Mouse (Mus musculus) urinary bladder, postnatal 25 days (tissue): Measurements from ENCODE around the gene Aldh1a1.
A peak's percentile ranks its signal among the peaks of the same experiment; 100 is the strongest.
"Not testable (repeated sequence)": the region's sequence is repeated elsewhere in the genome, so short reads cannot be mapped to it uniquely, and the experiment has no call there.

Experiments
- DNase-seq: peaks from one replicate; pipeline ENCODE4 v3.0.0; 2022; ENCODE audit warnings: low spot score

Aldh1a1 gene

GRCm38 (mm10) chr19:20555365-20555764, 62.9 kb downstream of the Aldh1a1 start:
- no peak for DNase-seq

GRCm38 (mm10) chr19:20557211-20557610, 64.7 kb downstream of the Aldh1a1 start:
- no peak for DNase-seq

- DNase-seq = no peak
Observed at GRCm38 (mm10) chr19:20558069-20558468, 65.6 kb downstream of the Aldh1a1 start.

- no peak for DNase-seq
Observed at GRCm38 (mm10) chr19:20558544-20558943, 66.0 kb downstream of the Aldh1a1 start.

- DNase-seq = no peak
Observed at GRCm38 (mm10) chr19:20558952-20559351, 66.4 kb downstream of the Aldh1a1 start.

- DNase-seq = no peak
Observed at GRCm38 (mm10) chr19:20559952-20560351, 67.4 kb downstream of the Aldh1a1 start.

GRCm38 (mm10) chr19:20562396-20562795, 69.9 kb downstream of the Aldh1a1 start:
- DNase-seq = no peak

- DNase-seq = no peak
Observed at GRCm38 (mm10) chr19:20566294-20566693, 73.8 kb downstream of the Aldh1a1 start.

- DNase-seq = no peak
Observed at GRCm38 (mm10) chr19:20567039-20567438, 74.5 kb downstream of the Aldh1a1 start.

- no peak for DNase-seq
Observed at GRCm38 (mm10) chr19:20576984-20577383, 84.5 kb downstream of the Aldh1a1 start.

- DNase-seq = no peak
Observed at GRCm38 (mm10) chr19:20577429-20577828, 84.9 kb downstream of the Aldh1a1 start.

GRCm38 (mm10) chr19:20599951-20600350, 107.4 kb downstream of the Aldh1a1 start:
- no peak for DNase-seq

GRCm38 (mm10) chr19:20601739-20602138, 109.2 kb downstream of the Aldh1a1 start:
- DNase-seq = peak; percentile 22

- DNase-seq = no peak
Observed at GRCm38 (mm10) chr19:20603212-20603611, 110.7 kb downstream of the Aldh1a1 start.

GRCm38 (mm10) chr19:20603866-20604265, 111.4 kb downstream of the Aldh1a1 start:
- DNase-seq = no peak

GRCm38 (mm10) chr19:20614252-20614930, 121.9 kb downstream of the Aldh1a1 start:
- DNase-seq = no peak

- DNase-seq = no peak
Observed at GRCm38 (mm10) chr19:20622434-20622833, 129.9 kb downstream of the Aldh1a1 start.

- DNase-seq = no peak
Observed at GRCm38 (mm10) chr19:20623416-20623815, 130.9 kb downstream of the Aldh1a1 start.

GRCm38 (mm10) chr19:20631020-20631419, 138.5 kb downstream of the Aldh1a1 start:
- DNase-seq = no peak

- DNase-seq = no peak
Observed at GRCm38 (mm10) chr19:20633876-20634691, 141.6 kb downstream of the Aldh1a1 start.

- no peak for DNase-seq
Observed at GRCm38 (mm10) chr19:20644346-20644745, 151.8 kb downstream of the Aldh1a1 start.

GRCm38 (mm10) chr19:20647496-20647895, 155.0 kb downstream of the Aldh1a1 start:
- DNase-seq = not testable (repeated sequence)

GRCm38 (mm10) chr19:20650008-20650407, 157.5 kb downstream of the Aldh1a1 start:
- DNase-seq = no peak
